Mouse (Mus musculus): Measurements from ENCODE around the gene Klf16.

DNA sequence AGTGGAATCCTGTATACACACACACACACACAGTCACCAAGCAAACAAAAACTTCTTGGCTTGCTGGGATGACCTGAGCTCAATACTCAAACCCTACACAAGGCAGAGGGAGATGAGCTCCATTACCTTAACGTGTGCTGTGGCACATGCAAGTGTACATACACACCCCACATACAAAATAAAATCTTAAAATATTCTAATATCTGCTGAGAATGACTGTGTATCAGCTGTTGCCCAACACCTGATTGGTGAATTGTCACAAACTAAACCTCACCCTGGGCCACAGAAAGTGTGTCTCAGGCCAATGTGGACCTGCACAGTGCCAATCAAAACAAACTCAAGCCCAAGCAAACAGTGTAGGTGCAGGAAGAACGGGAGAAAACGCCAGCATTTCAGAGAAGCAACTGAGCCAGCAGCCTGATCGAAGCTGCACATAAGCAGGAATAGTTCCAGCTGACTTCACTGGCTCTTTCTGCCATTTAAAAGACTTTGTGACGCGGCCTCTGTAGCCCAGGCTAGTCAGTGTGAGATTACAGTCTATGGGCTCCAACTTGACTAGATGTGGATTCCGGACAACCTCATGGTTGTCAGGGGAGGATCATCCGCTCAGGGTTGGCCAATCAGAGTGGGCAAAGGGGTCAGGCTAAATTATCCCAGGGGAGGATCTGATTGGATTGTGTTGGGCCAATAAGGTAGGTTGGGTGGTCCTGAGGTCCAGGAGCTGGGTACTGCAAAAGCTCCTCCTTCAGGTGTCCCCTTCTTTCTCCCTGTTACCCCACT lies 42.5 kb upstream of the Klf16 start:
- TF ChIP-seq POLR2A (IDR thresholded peaks at IDR 0.05; ENCODE audit: extremely low read depth, insufficient read depth, low read length) (no peak), CTCF (IDR thresholded peaks at IDR 0.05; ENCODE audit: low read depth, low read length) (no peak)

Measured in liver, adult 2 months (tissue).